In genomic region chr19:5831224-5831957, GRCm38 (mm10) we compare ENCODE assay signal across 15 mouse cellular contexts. TPM values are rescaled to one million over a fixed set of nuclear protein-coding genes. Genes with fewer than 3 reads are reported as not detected.
DNase-seq lines count a peak whose midpoint lies in the region; ATAC-seq and TF ChIP-seq lines count a peak whose summit lies in the region.
"Had no signal": no experiment of that assay in that cellular context is flagged by ENCODE, and none has a peak within 500 bp of the region (broad histone marks: within the 10 kb centered on the region; RNA-seq: fewer than 3 reads in every experiment).

No protein-coding gene starts in this region.

- no peaks in the 10 kb centered on the region; the same call in 1 of the 2 replicates for H3K79me2 ChIP-seq in heart, adult 2 months (replicated peaks; ENCODE audit: control insufficient read depth, insufficient read depth, low read length)

- peaks cover 44% of the 10 kb centered on the region for H3K36me3 ChIP-seq in heart, adult 2 months (ENCODE audit: control insufficient read depth, insufficient read depth, low read length)
- H3K36me3 ChIP-seq in lung, postnatal 0 days (ENCODE audit: insufficient read depth, low read length) = no peaks in the 10 kb centered on the region
- peaks cover 18% of the 10 kb centered on the region; the same call in 1 of the 2 replicates for H3K36me3 ChIP-seq in intestine, postnatal 0 days (ENCODE audit: control insufficient read depth, insufficient read depth)
- peaks cover 18% of the 10 kb centered on the region for H3K36me3 ChIP-seq in small intestine, adult 2 months (ENCODE audit: control insufficient read depth, insufficient read depth, low read length)
- H3K36me3 ChIP-seq in hindbrain, embryonic 14.5 days (replicated peaks; ENCODE audit: control insufficient read depth, insufficient read depth) = no peaks in the 10 kb centered on the region
- H3K36me3 ChIP-seq: embryonic facial prominence, embryonic 15.5 days; forebrain, embryonic 12.5 days; hindbrain, embryonic 13.5 days; limb, embryonic 12.5 days; lung, embryonic 15.5 days had no signal

- peaks cover 30% of the 10 kb centered on the region for H3K4me1 ChIP-seq in heart, adult 2 months (ENCODE audit: control insufficient read depth, insufficient read depth, low read length)
- H3K4me1 ChIP-seq in lung, postnatal 0 days (ENCODE audit: insufficient read depth, low read depth, low read length) = peaks cover 12% of the 10 kb centered on the region
- peaks cover 7% of the 10 kb centered on the region; the same call in 1 of the 2 replicates for H3K4me1 ChIP-seq in intestine, postnatal 0 days (replicated peaks; ENCODE audit: control insufficient read depth, insufficient read depth, low read length)
- H3K4me1 ChIP-seq in small intestine, adult 2 months (ENCODE audit: control insufficient read depth, insufficient read depth, insufficient read length, low read length) = peaks cover 36% of the 10 kb centered on the region
- no peaks in the 10 kb centered on the region for H3K4me1 ChIP-seq in hindbrain, embryonic 14.5 days (replicated peaks; ENCODE audit: control insufficient read depth, insufficient read depth, low read length)
- H3K4me1 ChIP-seq: embryonic facial prominence, embryonic 15.5 days; hindbrain, embryonic 13.5 days; limb, embryonic 12.5 days had no signal

- peak overlapping the region; percentile 100 for H3K27ac ChIP-seq in heart, adult 2 months
- peak overlapping the region; percentile 59; the same call in 1 of the 2 replicates for H3K27ac ChIP-seq in lung, postnatal 0 days (ENCODE audit: low read length)
- H3K27ac ChIP-seq in intestine, postnatal 0 days (ENCODE audit: low read depth, low read length) = no peak overlapping the region
- H3K27ac ChIP-seq in small intestine, adult 2 months (ENCODE audit: insufficient read depth, low read depth, low read length) = peak overlapping the region; percentile 62
- H3K27ac ChIP-seq in hindbrain, embryonic 14.5 days = no peak overlapping the region
- H3K27ac ChIP-seq: embryonic facial prominence, embryonic 15.5 days; forebrain, embryonic 12.5 days; hindbrain, embryonic 13.5 days; limb, embryonic 12.5 days had no signal

- no peak for TF ChIP-seq CTCF in heart, adult 2 months (IDR thresholded peaks at IDR 0.05)
- no peak for TF ChIP-seq CTCF in lung, postnatal 0 days (IDR thresholded peaks at IDR 0.05)
- TF ChIP-seq CTCF in intestine, postnatal 0 days (IDR thresholded peaks at IDR 0.05; ENCODE audit: low read depth) = no peak
- no peak for TF ChIP-seq CTCF in small intestine, adult 2 months (IDR thresholded peaks at IDR 0.05; ENCODE audit: extremely low read depth, insufficient read length, insufficient replicate concordance, low read depth, low read length)

- H3K27me3 ChIP-seq in heart, adult 2 months (ENCODE audit: control insufficient read depth, insufficient read depth, low read length) = no peaks in the 10 kb centered on the region
- H3K27me3 ChIP-seq in lung, postnatal 0 days (replicated peaks; ENCODE audit: insufficient read depth, low read length) = no peaks in the 10 kb centered on the region
- H3K27me3 ChIP-seq in intestine, postnatal 0 days (replicated peaks; ENCODE audit: control insufficient read depth, insufficient read depth, low read length) = no peaks in the 10 kb centered on the region
- H3K27me3 ChIP-seq in small intestine, adult 2 months (ENCODE audit: control insufficient read depth, insufficient read depth, low read length) = no peaks in the 10 kb centered on the region
- H3K27me3 ChIP-seq in hindbrain, embryonic 14.5 days (ENCODE audit: control insufficient read depth, insufficient read depth, low read length) = no peaks in the 10 kb centered on the region
- H3K27me3 ChIP-seq: embryonic facial prominence, embryonic 15.5 days; forebrain, embryonic 12.5 days; hindbrain, embryonic 13.5 days; limb, embryonic 12.5 days; lung, embryonic 15.5 days had no signal

- no peak overlapping the region; the same call in 1 of the 2 replicates for H3K9ac ChIP-seq in heart, adult 2 months (ENCODE audit: low read depth, low read length)
- no peak overlapping the region for H3K9ac ChIP-seq in lung, postnatal 0 days (replicated peaks; ENCODE audit: low read depth)
- no peak overlapping the region for H3K9ac ChIP-seq in intestine, postnatal 0 days (ENCODE audit: low read depth, low read length)
- no peak overlapping the region for H3K9ac ChIP-seq in hindbrain, embryonic 14.5 days
- H3K9ac ChIP-seq: embryonic facial prominence, embryonic 15.5 days; forebrain, embryonic 12.5 days; hindbrain, embryonic 13.5 days; limb, embryonic 12.5 days; lung, embryonic 15.5 days had no signal

- no peaks in the 10 kb centered on the region for H3K9me3 ChIP-seq in lung, postnatal 0 days (ENCODE audit: low read length)
- no peaks in the 10 kb centered on the region for H3K9me3 ChIP-seq in intestine, postnatal 0 days (ENCODE audit: control insufficient read depth)
- H3K9me3 ChIP-seq in hindbrain, embryonic 14.5 days (ENCODE audit: control insufficient read depth, low read length) = no peaks in the 10 kb centered on the region
- H3K9me3 ChIP-seq: embryonic facial prominence, embryonic 15.5 days; G1E; hindbrain, embryonic 13.5 days; limb, embryonic 12.5 days; lung, embryonic 15.5 days had no signal

- TF ChIP-seq POLR2A in heart, adult 2 months (IDR thresholded peaks at IDR 0.05; ENCODE audit: insufficient read depth, low read depth, low read length) = peak; percentile 45; the same call in 1 of the 2 replicates
- TF ChIP-seq POLR2A in small intestine, adult 2 months (IDR thresholded peaks at IDR 0.05; ENCODE audit: low read depth, low read length) = no peak

- H3K4me2 ChIP-seq in lung, postnatal 0 days (replicated peaks; ENCODE audit: low read depth, low read length) = no peak overlapping the region
- H3K4me2 ChIP-seq in intestine, postnatal 0 days (replicated peaks; ENCODE audit: low read depth) = 0 out of 2 replicates have a peak overlapping the region, but pooled peaks have one; percentile 3
- H3K4me2 ChIP-seq in hindbrain, embryonic 14.5 days (replicated peaks) = no peak overlapping the region
- H3K4me2 ChIP-seq: embryonic facial prominence, embryonic 15.5 days; forebrain, embryonic 12.5 days; hindbrain, embryonic 13.5 days; limb, embryonic 12.5 days; lung, embryonic 15.5 days had no signal

- no peak overlapping the region for H3K4me3 ChIP-seq in heart, adult 2 months
- H3K4me3 ChIP-seq in lung, postnatal 0 days (ENCODE audit: low read depth, low read length) = no peak overlapping the region
- H3K4me3 ChIP-seq in intestine, postnatal 0 days (ENCODE audit: low read depth, low read length) = no peak overlapping the region
- H3K4me3 ChIP-seq in small intestine, adult 2 months (ENCODE audit: low read depth, low read length) = no peak overlapping the region
- H3K4me3 ChIP-seq in hindbrain, embryonic 14.5 days (replicated peaks; ENCODE audit: low read length) = no peak overlapping the region
- H3K4me3 ChIP-seq: embryonic facial prominence, embryonic 15.5 days; forebrain, embryonic 12.5 days; hindbrain, embryonic 13.5 days; limb, embryonic 12.5 days; lung, embryonic 15.5 days had no signal

- no peak for ATAC-seq in lung, postnatal 0 days
- 0 out of 2 replicates have a peak, but pooled peaks have one; percentile 17 for ATAC-seq in intestine, postnatal 0 days
- ATAC-seq in hindbrain, embryonic 14.5 days (ENCODE audit: low FRiP score) = no peak

- 57% methylated on average over 11 of the region's 11 CpGs for WGBS in heart, adult 2 months
- WGBS in lung, postnatal 0 days = 74% methylated on average over 11 of the region's 11 CpGs
- 67% methylated on average over 11 of the region's 11 CpGs for WGBS in intestine, postnatal 0 days
- 62% methylated on average over 11 of the region's 11 CpGs for WGBS in small intestine, adult 2 months
- 94% methylated on average over 11 of the region's 11 CpGs for WGBS in hindbrain, embryonic 14.5 days

- no peak for DNase-seq in heart, adult 2 months
- no peak for DNase-seq in heart, postnatal 4 days
- DNase-seq in lung, postnatal 0 days (ENCODE audit: low spot score) = peak; percentile 18
- DNase-seq in lung, postnatal 36 days = no peak
- DNase-seq in layer of hippocampus, adult 18-20 months (ENCODE audit: low spot score in 2 of 2) = no peak
- no peak for DNase-seq in hindbrain, embryonic 14.5 days (ENCODE audit: low spot score)
- DNase-seq: cerebellum, adult 11-12 months had no signal

- no peak for TF ChIP-seq EP300 in heart, adult 2 months (IDR thresholded peaks at IDR 0.05; ENCODE audit: insufficient read depth, low read depth, low read length)
- no peak for TF ChIP-seq EP300 in lung, postnatal 0 days (IDR thresholded peaks at IDR 0.05)

- intact Hi-C loops in heart, adult 2 months (cut with DNase I) = no loop called here

RNA-seq across cellular contexts. Expression of gene Frmd8, which starts 43.7 kb away (rescaled TPM):
- 1 to 10 TPM; 7.7 to 8.4 TPM for total RNA-seq in heart, adult 2 months (2021)
- 7.0 and 9.3 TPM in 2 replicates for polyA plus RNA-seq in heart, adult 2 months (2012; rRNA removed)
- total RNA-seq in heart, postnatal 4 days (2021) = 10 to 100 TPM; 18.6 to 20.9 TPM
- polyA plus RNA-seq in lung, postnatal 0 days (2015; fragmentation: Nextera tagmentation; extraction: Ambion mirVana) = 33.9 and 35.1 TPM in 2 replicates
- 21.7 and 24.0 TPM in 2 replicates for polyA plus RNA-seq in intestine, postnatal 0 days (2015; fragmentation: Nextera tagmentation; extraction: Ambion mirVana)
- 32.1 and 62.1 TPM in 2 replicates for polyA plus RNA-seq in small intestine, adult 2 months (2012; rRNA removed)
- total RNA-seq in layer of hippocampus, adult 18-20 months (2021) = 10 to 100 TPM; 12.7 to 13.0 TPM
- polyA plus RNA-seq in hindbrain, embryonic 14.5 days (2014; fragmentation: Nextera tagmentation; extraction: Ambion mirVana) = 11.3 and 13.1 TPM in 2 replicates

RNA-seq across cellular contexts. Expression of gene Slc25a45, which starts 46.2 kb away (rescaled TPM):
- 1 to 10 TPM; 2.8 TPM for total RNA-seq in heart, adult 2 months (2021)
- 7.9 and 8.2 TPM in 2 replicates for polyA plus RNA-seq in heart, adult 2 months (2012; rRNA removed)
- total RNA-seq in heart, postnatal 4 days (2021) = 1 to 10 TPM; 5.4 to 6.2 TPM
- polyA plus RNA-seq in lung, postnatal 0 days (2015; fragmentation: Nextera tagmentation; extraction: Ambion mirVana) = 8.4 and 10.2 TPM in 2 replicates
- polyA plus RNA-seq in intestine, postnatal 0 days (2015; fragmentation: Nextera tagmentation; extraction: Ambion mirVana) = 3.8 and 4.0 TPM in 2 replicates
- polyA plus RNA-seq in small intestine, adult 2 months (2012; rRNA removed) = 207 and 241 TPM in 2 replicates
- total RNA-seq in layer of hippocampus, adult 18-20 months (2021) = 1 to 10 TPM; 2.9 to 3.2 TPM
- 1.5 and 2.5 TPM in 2 replicates for polyA plus RNA-seq in hindbrain, embryonic 14.5 days (2014; fragmentation: Nextera tagmentation; extraction: Ambion mirVana)

Comparison
In these comparisons a context has a peak if more than half of its experiments do, and no peak if none do; other contexts are left out.
1. H3K27ac ChIP-seq: peak in heart, adult 2 months (single experiment), lung, postnatal 0 days (single experiment) and small intestine, adult 2 months (single experiment); none in intestine, postnatal 0 days (single experiment) and hindbrain, embryonic 14.5 days (single experiment).
2. RNA of gene Slc25a45, which starts 46.2 kb away (polyA plus RNA-seq): 207 to 241 TPM in small intestine, adult 2 months; 8.4 to 10.2 TPM in lung, postnatal 0 days, 7.9 to 8.2 TPM in heart, adult 2 months, 3.8 to 4.0 TPM in intestine, postnatal 0 days and 1.5 to 2.5 TPM in hindbrain, embryonic 14.5 days; every median in the first group is over 10 times any median in the second.